Mouse (Mus musculus) neural tube, embryonic 10.5 days (tissue): ENCODE results near the gene Ggta1.

ENCODE experiments used
- DNase-seq: peaks from one replicate; pipeline ENCODE4 v3.0.0-alpha.2; 2017; ENCODE audit warnings: low spot score; ENCODE audit errors: extremely low spot score

Ggta1 gene

DNA sequence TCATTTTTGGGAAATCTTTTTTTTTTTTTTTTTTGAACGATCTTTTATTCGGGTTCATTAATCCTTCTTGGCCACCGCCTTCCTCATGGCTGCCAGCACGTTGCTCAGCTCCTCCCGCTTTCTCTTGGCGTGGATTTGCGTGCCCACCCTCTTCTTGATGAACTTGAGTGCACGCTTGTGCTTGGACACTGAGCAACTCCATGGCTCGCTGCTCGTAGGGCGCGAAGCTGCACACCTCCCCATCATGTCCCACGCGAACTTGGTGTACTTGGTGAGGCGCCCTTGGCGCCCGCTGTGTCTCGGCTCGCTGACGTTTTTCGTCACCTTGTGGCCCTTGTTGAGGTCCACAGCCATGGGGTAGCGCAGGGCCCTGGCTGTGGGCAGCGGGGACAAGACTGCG is 28.1 kb upstream of the Ggta1 start:
- no peak for DNase-seq

DNA sequence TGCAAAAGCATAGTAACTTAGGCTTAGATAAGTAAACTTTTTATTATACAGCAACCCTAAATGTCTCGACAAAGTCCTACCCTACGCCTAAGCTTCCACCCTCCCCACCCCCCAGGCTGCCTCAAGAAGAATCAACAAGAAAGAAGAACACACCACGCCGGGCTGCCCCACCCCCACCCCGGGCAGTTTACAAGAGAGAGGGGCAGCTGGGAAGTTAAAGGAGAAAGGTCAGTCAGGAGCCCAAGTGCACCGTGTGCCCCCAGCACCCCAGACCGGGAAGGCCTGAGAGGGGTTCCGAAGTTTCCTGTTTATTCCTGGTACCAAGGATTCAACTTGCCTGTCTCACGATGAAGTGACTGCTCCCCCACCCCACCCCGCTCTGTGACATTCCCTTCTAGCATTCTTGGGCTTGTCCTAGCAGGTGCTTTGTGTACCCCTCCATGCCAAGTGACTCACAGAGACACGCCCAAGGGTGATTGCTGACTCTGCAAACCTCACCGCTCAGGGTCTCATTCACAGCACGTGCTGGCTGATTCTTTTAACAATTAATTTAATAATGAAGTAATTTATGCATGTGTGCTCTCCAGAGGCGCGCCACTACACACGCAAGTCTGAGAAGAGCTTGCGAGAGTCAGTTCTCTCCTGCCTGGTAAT is 27.6 kb upstream of the Ggta1 start:
- DNase-seq = peak; percentile 27

DNA sequence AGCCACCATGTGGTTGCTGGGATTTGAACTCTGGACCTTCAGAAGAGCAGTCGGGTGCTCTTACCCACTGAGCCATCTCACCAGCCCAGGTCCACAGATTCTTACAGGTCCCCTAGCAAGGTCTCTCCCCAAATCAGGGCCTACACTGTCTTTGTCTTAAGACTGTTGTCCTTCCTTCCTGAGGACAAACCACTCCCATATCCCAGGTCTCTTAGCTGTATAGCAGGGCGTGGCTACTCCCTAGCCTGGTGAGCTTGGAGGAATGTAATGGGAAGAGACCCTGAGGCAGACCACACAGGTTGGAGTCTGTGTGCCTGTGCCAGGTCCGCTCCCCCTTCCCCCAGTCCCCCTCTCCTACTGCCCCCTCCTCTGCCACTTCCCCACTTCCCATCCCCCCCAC is 24.7 kb upstream of the Ggta1 start:
- DNase-seq = no peak

DNA sequence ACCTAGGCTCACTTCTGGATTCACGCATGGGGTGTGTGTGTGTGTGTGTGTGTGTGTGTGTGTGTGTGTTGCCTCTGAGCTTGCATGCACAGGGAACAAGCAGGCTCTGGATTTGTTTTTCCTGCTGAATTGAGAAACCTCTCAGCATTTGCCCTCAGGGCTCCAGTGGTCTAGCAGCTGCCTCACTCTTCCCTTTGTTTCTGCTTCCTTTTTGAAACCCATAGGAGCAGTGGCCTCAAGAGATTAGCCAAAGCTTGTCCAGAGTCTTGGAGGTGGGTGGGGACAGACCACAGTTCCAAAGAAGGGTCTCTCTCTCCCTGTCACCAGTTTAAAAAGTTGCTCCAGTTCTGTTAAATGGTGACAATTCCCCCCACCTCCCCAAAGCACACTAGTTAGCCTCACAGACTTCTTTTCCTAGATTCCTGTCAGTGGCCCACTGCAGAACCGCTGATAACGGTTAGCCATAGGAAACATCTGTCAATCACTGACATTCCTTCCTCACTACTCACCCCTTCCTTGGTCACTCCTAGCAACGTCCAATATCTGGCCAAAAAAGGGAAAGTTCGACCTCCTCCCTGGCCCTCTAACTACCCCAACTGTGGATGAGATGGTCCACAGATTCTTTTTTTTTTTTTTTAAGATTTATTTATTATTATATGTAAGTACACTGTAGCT is 24.1 kb upstream of the Ggta1 start:
- DNase-seq = no peak

DNA sequence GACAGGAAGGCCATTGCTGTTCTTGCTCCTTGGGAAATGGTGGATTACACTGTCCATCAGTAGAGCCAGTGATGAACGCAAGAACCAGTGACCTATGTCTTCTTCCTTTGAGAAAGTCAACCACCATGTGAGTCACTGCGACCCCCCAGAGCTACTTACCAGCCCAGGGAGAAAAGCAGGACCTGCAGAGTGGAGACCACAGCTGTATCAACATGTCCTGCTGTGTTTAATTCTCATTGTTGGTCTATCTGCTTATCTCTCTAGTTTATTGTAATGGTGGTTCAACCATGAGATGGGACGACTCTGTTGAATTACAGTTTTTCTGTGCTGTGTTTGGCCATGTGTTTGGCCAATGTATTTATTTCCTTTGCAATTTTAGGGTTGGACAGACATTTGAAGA is 21.1 kb upstream of the Ggta1 start:
- DNase-seq = no peak

DNA sequence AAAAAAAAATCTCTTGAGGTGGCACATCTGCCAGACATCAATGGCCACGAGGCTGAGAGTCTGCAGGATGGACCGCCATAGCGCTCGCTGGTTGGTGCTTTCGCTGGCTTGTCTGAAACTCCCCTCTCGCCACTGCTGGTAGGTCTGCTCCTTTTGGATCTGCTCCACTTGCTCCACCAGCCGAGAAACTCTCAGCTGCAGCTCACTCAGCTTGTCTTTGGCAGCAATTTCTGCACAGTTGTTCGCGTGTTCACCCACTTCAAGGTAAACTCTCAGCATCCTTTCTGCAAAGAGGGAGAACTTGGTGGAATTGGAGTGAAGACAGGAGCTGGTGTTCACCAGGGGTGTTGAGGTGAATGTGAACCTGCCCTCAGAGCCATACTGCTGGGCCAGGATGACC is 20.4 kb upstream of the Ggta1 start:
- no peak for DNase-seq

DNA sequence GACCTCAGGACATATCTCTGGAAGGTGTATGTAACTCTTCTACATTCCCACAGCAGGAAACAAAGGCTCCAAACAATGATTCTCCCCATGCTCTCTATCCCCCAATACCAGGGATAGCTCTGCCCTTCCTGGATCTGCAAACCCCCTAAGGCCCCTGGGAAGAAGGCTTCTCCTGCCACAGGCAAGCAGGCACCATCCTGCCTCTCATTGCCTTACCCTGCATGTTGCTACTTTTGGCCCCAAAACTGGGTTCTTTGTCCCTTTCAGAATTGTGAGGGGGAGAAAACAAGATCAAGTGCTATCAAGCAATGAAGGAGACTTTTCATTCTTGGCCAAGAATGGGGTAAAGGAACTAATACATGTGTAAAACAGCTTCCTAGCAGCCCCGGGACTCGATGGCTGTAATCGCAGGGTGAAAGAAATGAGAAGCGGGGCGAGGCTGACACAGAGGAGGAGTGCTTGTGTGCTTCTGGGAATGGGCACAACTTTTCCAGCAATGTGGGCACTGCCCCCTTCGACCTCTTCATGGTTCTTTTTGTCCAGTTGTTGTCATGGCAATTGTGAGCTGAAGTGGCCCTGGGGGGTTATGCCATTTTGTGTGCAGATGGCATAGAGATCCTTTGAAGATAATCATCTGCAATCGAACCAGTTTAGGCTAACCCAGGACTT is 18.4 kb upstream of the Ggta1 start:
- DNase-seq = no peak

DNA sequence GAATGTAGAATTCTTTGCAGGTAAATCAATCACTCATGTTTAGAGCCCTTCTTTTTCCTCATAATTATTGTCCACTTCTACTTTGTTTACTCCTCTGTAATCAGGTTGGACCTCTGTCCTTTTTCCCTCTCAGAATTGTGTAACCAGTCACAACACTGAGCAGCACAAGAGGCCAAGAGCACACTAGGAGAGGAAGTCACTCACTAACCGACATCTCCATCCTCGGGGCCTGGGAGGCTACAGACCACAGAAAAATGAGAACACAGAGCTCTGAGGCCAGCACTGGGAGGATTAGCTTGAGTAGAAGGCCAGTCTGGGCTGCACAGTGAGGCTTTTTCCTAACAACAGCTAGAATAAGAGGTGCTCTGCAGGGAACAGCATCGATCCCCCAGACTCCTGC is 17.0 kb upstream of the Ggta1 start:
- no peak for DNase-seq

DNA sequence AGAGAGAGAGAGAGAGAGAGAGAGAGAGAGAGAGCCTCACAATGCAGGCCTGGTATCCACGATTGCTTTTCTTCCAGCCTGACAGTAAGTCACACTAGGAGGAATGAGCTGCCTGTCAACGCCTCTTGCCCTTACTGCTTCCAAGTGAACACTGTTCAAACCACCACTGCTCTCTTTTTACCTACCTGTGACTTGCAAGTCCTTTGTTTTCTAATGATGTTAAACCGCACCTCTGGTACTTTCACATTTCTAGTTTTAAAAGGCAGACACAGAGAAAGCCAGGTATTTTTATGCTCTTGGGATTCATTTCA is 15.7 kb upstream of the Ggta1 start:
- DNase-seq = no peak

DNA sequence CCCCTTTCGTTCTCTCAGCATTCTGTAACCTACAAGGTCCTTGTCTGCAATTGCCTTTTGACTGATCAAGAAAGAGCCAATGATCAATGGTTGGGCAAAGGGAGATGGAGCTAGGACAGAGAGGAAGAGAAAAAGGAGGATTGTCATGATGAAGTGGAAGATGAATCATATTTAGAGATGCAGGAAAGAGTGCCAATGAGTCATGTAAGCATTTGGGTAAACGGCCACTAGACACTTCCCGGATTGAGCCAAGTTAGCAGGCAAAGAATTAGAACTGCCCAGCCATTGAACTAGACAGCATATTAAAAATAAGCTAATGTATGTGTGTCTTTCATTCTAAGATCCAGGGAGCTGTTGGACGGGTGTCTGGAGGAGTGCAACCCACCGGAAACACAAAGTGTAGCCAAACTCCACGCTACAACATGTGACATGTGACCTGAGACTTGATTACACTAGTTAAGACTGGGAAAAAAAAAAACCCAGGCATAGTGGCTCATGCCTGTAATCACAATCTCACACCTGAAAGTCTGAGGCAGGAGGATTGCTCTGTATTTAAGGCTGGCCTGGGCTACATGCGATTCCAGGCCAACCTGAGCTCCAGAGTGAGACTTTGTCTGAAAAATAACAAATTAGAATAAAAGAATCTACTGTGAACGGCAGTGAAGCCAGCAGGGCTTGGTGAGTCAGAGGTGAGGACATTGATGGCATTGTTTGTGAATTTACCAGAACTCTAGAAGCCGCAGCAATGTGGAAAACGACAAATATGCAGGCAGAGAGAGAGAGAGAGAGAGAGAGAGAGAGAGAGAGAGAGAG is 15.2 kb upstream of the Ggta1 start:
- no peak for DNase-seq

DNA sequence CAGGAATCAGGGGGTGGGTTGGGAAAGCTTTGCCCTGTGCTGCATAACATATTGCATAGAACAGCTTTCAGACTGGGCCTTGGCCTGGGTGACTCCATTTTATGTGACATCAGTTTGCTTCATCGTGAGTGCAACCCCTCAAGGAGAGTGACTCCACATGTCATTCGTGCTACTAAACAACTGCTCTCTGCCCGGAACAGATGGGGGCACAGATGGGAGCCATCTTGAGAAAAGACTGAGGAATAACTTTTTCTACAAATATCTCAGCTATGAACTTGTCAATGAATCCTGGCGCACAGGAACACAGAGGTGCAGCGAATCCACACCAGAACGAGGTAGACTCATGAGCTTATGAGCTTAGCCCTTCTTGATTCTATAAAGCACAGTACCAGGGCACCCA is 14.3 kb upstream of the Ggta1 start:
- DNase-seq = no peak

DNA sequence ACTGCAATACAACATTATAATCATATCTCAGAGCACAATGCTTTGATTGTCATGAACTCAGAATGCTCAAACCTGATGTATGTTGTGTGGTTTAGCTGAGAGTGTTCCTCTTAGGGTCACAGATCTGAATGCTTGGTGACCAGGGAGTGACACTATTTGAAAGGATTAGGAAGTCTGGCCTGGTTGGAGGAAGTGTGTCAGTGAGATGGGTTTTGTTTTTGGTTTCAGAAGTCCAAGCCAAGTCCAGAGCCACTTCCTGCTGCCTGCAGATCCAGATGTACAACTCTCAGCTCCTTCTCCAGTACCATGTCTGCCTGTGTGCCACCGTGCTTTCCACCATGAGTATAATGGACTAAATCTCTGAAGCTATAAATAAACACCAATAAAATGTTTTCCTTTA is 11.9 kb upstream of the Ggta1 start:
- no peak for DNase-seq

DNA sequence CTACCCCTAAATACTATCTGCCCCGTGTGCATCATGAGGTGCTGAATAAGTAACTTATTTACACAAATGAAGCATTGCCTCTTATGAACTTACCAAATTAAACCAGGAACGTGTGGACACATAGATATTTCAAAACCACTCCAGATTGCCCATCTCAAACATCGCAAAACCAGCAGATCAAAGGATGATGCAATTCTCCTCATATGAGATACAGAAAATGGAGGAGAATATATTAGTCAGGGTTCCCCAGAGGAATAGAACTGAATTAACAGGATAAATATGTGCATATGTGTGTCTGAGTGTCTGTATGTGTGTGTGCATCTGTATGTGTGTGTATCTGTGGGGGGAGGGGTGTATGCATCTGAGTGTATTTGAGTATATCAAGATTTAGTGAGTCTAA is 6.2 kb upstream of the Ggta1 start:
- no peak for DNase-seq

DNA sequence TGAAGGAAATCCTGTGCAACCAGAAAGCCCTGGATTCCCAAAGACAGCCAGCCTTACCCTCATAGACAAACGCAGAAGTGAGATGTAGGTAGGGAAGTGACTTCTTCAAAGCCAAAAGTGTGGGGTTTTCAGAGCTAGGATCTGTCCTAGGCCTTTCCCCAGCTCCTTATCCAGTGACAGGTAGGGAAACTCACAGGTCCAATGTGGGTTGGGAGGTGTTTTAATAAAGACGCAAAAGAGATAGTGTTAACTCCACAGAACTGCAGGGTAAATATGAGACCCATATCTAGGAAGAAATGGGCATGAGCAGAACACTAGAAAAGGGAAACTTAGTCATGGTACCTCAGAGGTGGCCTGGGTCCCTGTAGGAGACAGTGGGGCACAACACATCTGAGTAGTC is 5.2 kb upstream of the Ggta1 start:
- DNase-seq = no peak

DNA sequence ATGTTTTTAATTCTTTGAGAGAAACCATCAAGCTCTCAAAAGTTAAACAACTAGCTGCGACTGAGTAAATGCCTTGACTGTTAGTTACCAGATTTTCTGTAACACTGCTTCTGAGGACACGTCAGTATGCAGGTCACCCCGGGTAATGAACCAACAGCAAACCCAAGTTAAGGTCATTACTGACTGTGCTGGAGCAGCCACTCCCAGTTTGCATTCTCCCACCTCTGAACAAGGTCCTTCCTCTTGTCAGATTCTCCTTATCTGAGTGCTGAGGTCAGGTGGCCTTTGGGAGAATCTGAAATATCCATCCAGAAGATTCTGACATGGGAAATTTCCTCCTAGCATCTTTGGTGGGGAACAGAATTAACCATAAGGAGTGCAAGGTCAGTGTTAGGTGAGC is 4.8 kb upstream of the Ggta1 start:
- no peak for DNase-seq

DNA sequence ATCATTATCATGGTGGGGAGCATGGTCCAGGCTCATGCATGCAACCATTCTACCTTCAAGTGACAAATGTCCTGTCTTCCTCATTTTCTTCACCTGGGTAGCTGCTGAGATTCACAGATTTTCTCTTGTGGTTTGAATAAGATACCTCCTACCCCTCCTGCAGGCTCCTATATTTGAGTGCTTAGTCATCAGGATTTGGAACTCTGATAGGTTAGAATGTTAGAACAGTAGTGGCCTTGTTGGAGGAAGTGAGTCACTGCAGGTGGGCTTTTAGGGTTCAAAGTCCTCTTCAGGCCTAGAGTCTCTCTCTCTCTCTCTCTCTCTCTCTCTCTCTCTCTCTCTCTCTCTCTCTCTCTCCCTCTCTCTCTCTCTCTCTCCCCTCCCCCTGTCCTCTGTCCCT is 2.6 kb upstream of the Ggta1 start:
- no peak for DNase-seq

DNA sequence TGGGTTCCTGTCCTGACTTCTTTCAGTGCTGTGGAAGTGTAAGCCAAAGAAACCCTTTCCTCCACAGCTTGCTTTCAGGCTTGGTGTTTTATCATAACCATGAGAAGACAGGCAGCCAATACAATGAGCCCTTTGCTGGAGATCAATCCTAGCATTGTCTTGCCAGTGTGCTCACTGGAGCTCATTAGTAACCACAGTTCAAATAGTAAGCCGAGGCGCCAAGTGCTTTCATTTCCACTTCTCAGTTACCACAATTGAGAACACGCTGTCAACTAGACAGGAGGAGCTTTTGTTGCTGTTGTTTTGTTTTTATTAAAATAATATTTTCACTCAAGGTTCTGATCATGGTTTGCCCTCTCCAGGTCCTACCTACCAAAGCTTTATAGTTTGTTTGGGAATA is 1.5 kb upstream of the Ggta1 start:
- no peak for DNase-seq

DNA sequence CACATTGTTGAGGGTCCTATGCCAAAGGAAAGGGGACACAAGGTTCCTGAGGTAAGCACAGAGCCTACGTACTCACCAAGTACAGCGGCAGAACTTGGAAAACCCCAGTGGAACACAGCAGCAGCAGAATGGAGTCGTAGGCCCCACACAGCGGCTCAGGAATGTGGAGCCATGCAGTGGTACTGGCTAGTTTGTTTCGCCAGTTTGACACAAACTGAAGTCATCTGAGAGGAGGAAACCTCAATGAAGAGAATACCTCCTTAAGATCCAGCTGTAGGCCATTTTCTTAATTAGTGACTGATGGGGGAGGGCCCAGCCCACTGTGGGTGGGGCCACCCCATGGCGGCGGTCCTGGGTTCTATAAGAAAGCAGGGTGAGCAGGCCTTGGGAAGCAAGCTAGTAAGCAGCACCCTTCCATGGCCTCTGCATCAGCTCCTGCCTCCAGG is 1.1 kb upstream of the Ggta1 start:
- DNase-seq = no peak

DNA sequence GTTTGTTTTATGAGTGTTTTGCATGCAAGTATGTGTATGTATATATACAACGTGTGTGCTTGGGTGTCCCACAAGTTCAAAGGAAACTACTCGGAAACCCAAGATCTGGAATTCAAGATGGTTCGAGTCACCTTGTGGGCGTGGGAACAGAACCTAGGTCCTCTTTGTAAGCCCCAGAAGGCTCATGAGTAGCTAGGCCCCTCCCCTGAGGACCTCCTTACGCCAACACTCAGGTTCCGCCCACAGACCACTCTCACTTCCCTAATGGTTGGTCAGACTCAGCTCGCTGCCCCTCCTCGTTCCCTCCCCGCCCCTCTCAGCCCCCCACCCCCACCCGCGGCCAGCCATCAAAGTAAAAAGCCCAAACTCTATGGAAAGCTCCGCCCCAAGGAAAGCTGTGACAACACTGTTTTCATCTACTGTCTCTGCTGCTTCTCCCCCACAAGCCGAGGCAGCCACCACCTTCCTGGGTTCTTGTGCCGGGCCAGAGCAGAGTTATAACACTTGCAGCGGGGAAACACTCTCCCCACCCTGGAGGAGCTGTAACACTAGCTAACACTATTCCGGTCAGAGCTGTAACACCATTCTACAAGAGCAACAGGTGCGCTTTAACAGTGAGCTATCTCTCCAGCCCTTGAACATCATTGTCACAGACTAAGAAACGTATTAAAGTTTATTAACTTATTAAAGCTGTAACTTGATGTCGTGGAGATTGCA is 499 bp upstream of the Ggta1 start:
- peak; percentile 55 for DNase-seq

DNA sequence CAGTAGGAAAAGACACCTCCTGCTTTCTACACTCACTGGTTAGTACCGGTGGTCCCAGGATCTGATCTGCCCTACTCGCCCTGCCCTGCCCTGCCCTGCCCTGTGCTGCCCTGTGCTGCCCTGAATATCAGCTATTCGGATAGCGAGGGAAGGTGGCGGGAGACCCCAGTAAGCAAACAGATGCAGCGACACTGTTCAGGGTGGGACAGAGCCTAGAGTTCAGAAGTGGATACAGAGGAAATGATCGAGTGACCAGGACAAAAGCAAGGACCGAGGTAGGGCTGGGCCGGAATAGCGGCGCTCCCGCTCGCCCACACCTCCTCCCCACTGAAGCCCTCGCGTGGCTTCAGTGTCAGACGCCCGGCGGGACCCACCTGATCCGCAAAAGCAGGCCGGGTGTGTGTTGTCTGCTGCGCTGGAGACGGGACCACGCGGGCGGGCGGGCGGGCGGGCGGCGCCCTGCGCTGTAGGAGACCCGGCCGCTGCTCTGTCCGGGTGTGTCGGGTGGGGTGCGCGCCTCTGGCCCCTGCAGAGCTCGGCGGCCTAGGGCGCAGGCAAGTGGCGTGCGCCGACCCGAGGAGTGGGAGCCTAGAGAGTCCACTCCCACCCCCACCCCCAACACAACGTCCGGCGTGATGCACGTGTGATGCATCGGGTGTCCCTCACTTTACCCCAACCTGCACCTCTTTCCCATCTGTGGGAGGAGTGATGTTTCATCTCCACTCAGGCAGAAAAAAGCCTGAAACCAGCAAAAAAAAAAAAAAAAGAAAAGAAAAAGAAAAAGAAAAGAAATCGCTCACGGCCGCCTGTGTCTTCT is 852 bp downstream of the Ggta1 start:
- DNase-seq = peak; percentile 65
